20 mouse cellular contexts compared by ENCODE assay signal in the genomic region with DNA sequence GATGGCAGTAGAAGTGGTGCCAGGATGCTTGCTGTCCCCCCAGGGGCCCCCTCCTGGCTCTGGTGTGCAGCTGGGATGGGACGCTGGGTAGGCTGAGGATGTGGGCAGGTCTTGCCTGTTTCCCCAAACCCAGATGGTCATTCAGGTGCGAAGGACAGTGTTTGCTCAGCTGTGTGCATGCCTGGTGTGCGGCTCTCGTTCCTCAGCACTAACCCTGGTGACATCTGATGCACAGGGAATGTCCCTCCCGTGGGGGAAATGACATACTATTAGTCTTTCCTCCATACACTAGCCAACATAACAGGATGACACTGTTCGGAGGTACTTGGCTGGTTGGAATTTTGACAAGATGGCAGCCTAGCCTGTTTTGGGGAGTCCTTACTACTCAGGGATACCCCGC.
DNase-seq lines count a peak whose midpoint lies in the region; ATAC-seq and TF ChIP-seq lines count a peak whose summit lies in the region.
"Had no signal": no experiment of that assay in that cellular context is flagged by ENCODE, and none has a peak within 500 bp of the region (broad histone marks: within the 10 kb centered on the region; RNA-seq: fewer than 3 reads in every experiment).

No protein-coding gene starts in this region.

- 43% methylated on average over 7 of the region's 7 CpGs for WGBS in lung, embryonic 15.5 days
- WGBS in lung, adult 2 months: 75% methylated on average over 7 of the region's 7 CpGs
- 59% methylated on average over 7 of the region's 7 CpGs for WGBS in neural tube, embryonic 14.5 days
- 91% methylated on average over 7 of the region's 7 CpGs for WGBS in forebrain, embryonic 15.5 days

- no peak for ATAC-seq in lung, embryonic 15.5 days (ENCODE audit: borderline replicate concordance, extremely low read depth, low FRiP score, low TSS enrichment)
- no peak for ATAC-seq in neural tube, embryonic 14.5 days (ENCODE audit: low read depth)
- ATAC-seq in forebrain, embryonic 15.5 days (replicated peaks): no peak
- ATAC-seq: forebrain, embryonic 14.5 days; midbrain, embryonic 15.5 days; Patski had no signal

- H3K4me2 ChIP-seq in lung, embryonic 15.5 days: no peak overlapping the region; the same call in 1 of the 2 replicates
- H3K4me2 ChIP-seq in neural tube, embryonic 14.5 days (ENCODE audit: low read depth, low read length): no peak overlapping the region
- H3K4me2 ChIP-seq in forebrain, embryonic 15.5 days (replicated peaks): no peak overlapping the region
- H3K4me2 ChIP-seq: embryonic facial prominence, embryonic 13.5 days; heart, embryonic 15.5 days; midbrain, embryonic 15.5 days had no signal

- no peak overlapping the region for H3K4me3 ChIP-seq in lung, embryonic 15.5 days
- no peak overlapping the region for H3K4me3 ChIP-seq in lung, adult 2 months (replicated peaks; ENCODE audit: extremely low read depth, low read depth, low read length)
- no peak overlapping the region for H3K4me3 ChIP-seq in neural tube, embryonic 14.5 days (ENCODE audit: low read depth, low read length)
- no peak overlapping the region for H3K4me3 ChIP-seq in forebrain, embryonic 15.5 days
- H3K4me3 ChIP-seq: embryonic facial prominence, embryonic 13.5 days; heart, embryonic 15.5 days; midbrain, embryonic 15.5 days; myocyte had no signal

- TF ChIP-seq CTCF in lung, adult 2 months (IDR thresholded peaks at IDR 0.05; ENCODE audit: insufficient read depth, low read length): no peak

- H3K9ac ChIP-seq in lung, embryonic 15.5 days: no peak overlapping the region
- H3K9ac ChIP-seq in neural tube, embryonic 14.5 days (replicated peaks; ENCODE audit: low read depth, low read length): no peak overlapping the region
- H3K9ac ChIP-seq in forebrain, embryonic 15.5 days (replicated peaks): no peak overlapping the region
- H3K9ac ChIP-seq: embryonic facial prominence, embryonic 13.5 days; heart, embryonic 15.5 days; midbrain, embryonic 15.5 days had no signal

- DNase-seq in embryo, embryonic 10 days (ENCODE audit: low spot score): peak; percentile 61
- no peak for DNase-seq in embryo, embryonic 11 days
- no peak for DNase-seq in lung, adult 2 months
- no peak for DNase-seq in gastrocnemius, adult 8-10 months (ENCODE audit: low spot score in 2 of 2)
- DNase-seq in retina, embryonic 14.5 days (ENCODE audit: low spot score): no peak
- DNase-seq: adrenal gland, adult 8-10 months; cerebellum, adult 9-11 months; gastrocnemius, postnatal 36 days; heart, postnatal 4 days; right cerebral cortex, adult 18-20 months; thymus, adult 2 months had no signal

- H3K27ac ChIP-seq in lung, embryonic 15.5 days: 0 out of 2 replicates have a peak overlapping the region, but pooled peaks have one; percentile 2
- H3K27ac ChIP-seq in neural tube, embryonic 14.5 days (ENCODE audit: low read depth, low read length): peak overlapping the region; percentile 5; the same call in 1 of the 2 replicates
- no peak overlapping the region for H3K27ac ChIP-seq in forebrain, embryonic 15.5 days (replicated peaks)
- H3K27ac ChIP-seq: embryonic facial prominence, embryonic 13.5 days; heart, embryonic 15.5 days; midbrain, embryonic 15.5 days had no signal

- H3K9me3 ChIP-seq in lung, embryonic 15.5 days: no peaks in the 10 kb centered on the region
- H3K9me3 ChIP-seq in neural tube, embryonic 14.5 days (ENCODE audit: control insufficient read depth, low read length): no peaks in the 10 kb centered on the region; the same call in 1 of the 2 replicates
- H3K9me3 ChIP-seq in forebrain, embryonic 15.5 days: no peaks in the 10 kb centered on the region
- H3K9me3 ChIP-seq: heart, embryonic 15.5 days; midbrain, embryonic 15.5 days had no signal

- H3K27me3 ChIP-seq in lung, embryonic 15.5 days: no peaks in the 10 kb centered on the region
- no peaks in the 10 kb centered on the region for H3K27me3 ChIP-seq in neural tube, embryonic 14.5 days (ENCODE audit: control insufficient read depth, insufficient read depth, low read length)
- H3K27me3 ChIP-seq in forebrain, embryonic 15.5 days: no peaks in the 10 kb centered on the region
- H3K27me3 ChIP-seq: embryonic facial prominence, embryonic 13.5 days; midbrain, embryonic 15.5 days; Patski had no signal

- no peak for TF ChIP-seq POLR2A in lung, adult 2 months (IDR thresholded peaks at IDR 0.05; ENCODE audit: borderline replicate concordance, extremely low read depth, low read depth, low read length)

- peaks cover 45% of the 10 kb centered on the region for H3K4me1 ChIP-seq in lung, embryonic 15.5 days
- peaks cover 7% of the 10 kb centered on the region for H3K4me1 ChIP-seq in lung, adult 2 months (ENCODE audit: control insufficient read depth, insufficient read depth, low read length)
- peaks cover 24% of the 10 kb centered on the region for H3K4me1 ChIP-seq in neural tube, embryonic 14.5 days (ENCODE audit: control insufficient read depth, insufficient read depth, low read length)
- peaks cover 17% of the 10 kb centered on the region for H3K4me1 ChIP-seq in forebrain, embryonic 15.5 days

- H3K36me3 ChIP-seq in lung, embryonic 15.5 days: no peaks in the 10 kb centered on the region; the same call in 1 of the 2 replicates
- H3K36me3 ChIP-seq in neural tube, embryonic 14.5 days (ENCODE audit: control insufficient read depth, insufficient read depth, low read length): no peaks in the 10 kb centered on the region
- H3K36me3 ChIP-seq in forebrain, embryonic 15.5 days: no peaks in the 10 kb centered on the region
- H3K36me3 ChIP-seq: embryonic facial prominence, embryonic 13.5 days; heart, embryonic 15.5 days; midbrain, embryonic 15.5 days had no signal
